Mouse (Mus musculus) liver, adult 2 months (tissue): ENCODE measurements around the gene Zfp882. TPM values are rescaled to one million over a fixed set of nuclear protein-coding genes. Genes with fewer than 3 reads are reported as not detected.

ENCODE experiments used
- DNase-seq: peaks from one replicate; pipeline ENCODE4 v3.0.0-alpha.2; 2011; ENCODE audit warnings: low read depth, low spot score; ENCODE audit errors: extremely low read depth
- H3K27ac ChIP-seq: fragments of 200-500 bp; replicated peaks from 2 replicates; pipeline ENCODE4 v1.5.1; 2012; ENCODE audit warnings: low read depth, mild to moderate bottlenecking, control low read depth, inconsistent platforms, low read length; ENCODE audit not compliant: insufficient read depth
- H3K27me3 ChIP-seq: fragments of 200-500 bp; 2 replicates; pipeline ENCODE4 v1.6.1; 2012; ENCODE audit warnings: mild to moderate bottlenecking, moderate library complexity, low read length, inconsistent platforms; ENCODE audit not compliant: control insufficient read depth, insufficient read depth
- H3K36me3 ChIP-seq: fragments of 200-500 bp; 2 replicates; pipeline ENCODE4 v1.6.1; 2012; ENCODE audit warnings: low read length, inconsistent platforms; ENCODE audit not compliant: control insufficient read depth, insufficient read depth
- H3K4me1 ChIP-seq: fragments of 200-500 bp; 2 replicates; pipeline ENCODE4 v1.6.1; 2011; ENCODE audit warnings: low read length; ENCODE audit not compliant: control insufficient read depth, insufficient read depth
- H3K4me3 ChIP-seq: fragments of 200-500 bp; 2 replicates; pipeline ENCODE4 v1.5.1; 2011; ENCODE audit warnings: low read depth, mild to moderate bottlenecking, control low read depth, low read length, moderate library complexity; ENCODE audit not compliant: insufficient read depth
- H3K79me2 ChIP-seq: fragments of 200-500 bp; 2 replicates; pipeline ENCODE4 v1.6.1; 2012; ENCODE audit warnings: inconsistent platforms, mild to moderate bottlenecking, low read length, moderate library complexity; ENCODE audit not compliant: control insufficient read depth, insufficient read depth
- H3K9ac ChIP-seq: fragments of 200-500 bp; 2 replicates; pipeline ENCODE4 v1.6.1; 2012; ENCODE audit warnings: low read depth, mild to moderate bottlenecking, control low read depth, inconsistent platforms, low read length
- CTCF ChIP-seq: fragments of 200-500 bp; IDR thresholded peaks from 2 replicates; pipeline ENCODE4 v1.5.1; 2011; ENCODE audit warnings: low read depth, low read length, control low read depth
- POLR2A ChIP-seq: fragments of 200-500 bp; IDR thresholded peaks from 2 replicates; pipeline ENCODE4 v1.6.1; 2011; ENCODE audit warnings: low read length, control low read depth; ENCODE audit not compliant: insufficient read depth; ENCODE audit errors: extremely low read depth
- WGBS: fragments of 180-500 bp; shearing (Covaris S2); methylation state at CpG from one replicate; pipeline ENCODE4 v1.1.7; 2018; 5-methylcytosine and 5-hydroxymethylcytosine counted together
- polyA plus RNA-seq: library from polyadenylated mRNA; depleted of rRNA; stranded (reverse); fragments of >200 nt; gene quantifications from 2 replicates; pipeline ENCODE4 v1.2.3, GENCODE M21; 2012; rRNA removed
- total RNA-seq: library from RNA; depleted of rRNA; stranded (reverse); fragments of >200 nt; gene quantifications from 2 replicates; pipeline ENCODE4 v1.2.3, GENCODE M21; 2014; rRNA removed

The Zfp882 gene
- total and polyA plus RNA-seq, 2 experiments, result 0.16 to 3.4 TPM

GRCm38 (mm10) chr8:71960483-71960882, 52.1 kb downstream of the Zfp882 start:
- H3K79me2 ChIP-seq, result peaks cover 18% of the 10 kb centered on the region; the same call in 1 of the 2 replicates
- peaks cover 2% of the 10 kb centered on the region for H3K36me3 ChIP-seq
- TF ChIP-seq CTCF, result no peak
- TF ChIP-seq POLR2A, result no peak
- peaks cover 7% of the 10 kb centered on the region for H3K4me1 ChIP-seq
- H3K27ac ChIP-seq, result no peak overlapping the region
- H3K27me3 ChIP-seq, result no peaks in the 10 kb centered on the region
- DNase-seq, result peak; percentile 59
- no peak overlapping the region for H3K4me3 ChIP-seq
- no peak overlapping the region for H3K9ac ChIP-seq

DNA sequence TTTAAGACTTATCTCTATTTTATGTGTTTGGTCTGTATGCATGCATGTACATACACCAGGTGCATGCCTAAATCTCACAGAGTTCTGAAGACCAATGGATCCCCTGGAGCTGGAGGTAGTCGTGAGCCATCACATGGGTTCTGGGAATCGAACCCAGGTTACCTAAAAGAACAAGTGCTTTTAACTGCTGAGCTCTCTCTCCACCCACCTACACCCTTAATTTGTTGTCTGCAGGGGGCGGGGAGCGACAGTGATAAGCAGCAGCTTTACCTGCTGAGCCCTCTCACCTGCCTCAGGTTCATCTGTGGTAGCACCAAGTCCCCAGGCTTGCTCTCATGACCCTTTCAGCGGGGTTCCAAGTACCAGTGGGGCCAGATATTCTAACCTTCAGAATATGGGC, 53.4 kb downstream of the Zfp882 start:
- 93% methylated on average over 5 of the region's 5 CpGs for WGBS
- TF ChIP-seq POLR2A (no peak), CTCF (no peak)

DNA sequence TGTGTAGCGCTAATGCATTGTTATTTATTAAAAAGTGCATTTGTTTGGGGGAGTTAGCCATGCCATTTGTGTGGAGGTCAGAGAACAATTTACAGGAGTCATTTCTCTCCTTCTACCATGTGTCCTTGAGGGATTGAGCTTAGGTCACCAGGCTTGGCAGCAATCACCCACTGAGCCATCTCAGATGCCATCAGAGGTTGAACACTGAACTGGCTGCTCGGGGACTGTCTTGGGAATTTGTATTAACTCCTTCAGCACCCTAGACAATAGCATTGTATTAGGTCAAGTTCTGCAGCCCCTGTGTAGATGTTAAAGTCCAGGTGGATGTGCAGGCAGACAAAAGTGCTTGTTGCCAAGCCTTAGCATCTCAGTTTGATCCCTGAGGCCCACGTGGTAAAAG, 55.6 kb downstream of the Zfp882 start:
- H3K79me2 ChIP-seq, result peaks cover 18% of the 10 kb centered on the region; the same call in 1 of the 2 replicates
- H3K27ac ChIP-seq, result no peak overlapping the region
- H3K9ac ChIP-seq, result no peak overlapping the region
- H3K27me3 ChIP-seq, result no peaks in the 10 kb centered on the region
- H3K4me3 ChIP-seq, result no peak overlapping the region
- no peak for TF ChIP-seq CTCF
- TF ChIP-seq POLR2A, result no peak
- WGBS, result 76% methylated on average over 3 of the region's 3 CpGs
- peaks cover 7% of the 10 kb centered on the region for H3K4me1 ChIP-seq
- no peak for DNase-seq
- peaks cover 31% of the 10 kb centered on the region for H3K36me3 ChIP-seq

More for the DNA sequence above, 53.4 kb downstream of the Zfp882 start:
- Histone ChIP-seq H3K4me1 (peaks cover 7% of the 10 kb centered on the region), H3K27me3 (no peaks in the 10 kb centered on the region), H3K9ac (no peak overlapping the region), H3K36me3 (peaks cover 12% of the 10 kb centered on the region), H3K27ac (no peak overlapping the region), H3K79me2 (peaks cover 18% of the 10 kb centered on the region; the same call in 1 of the 2 replicates), H3K4me3 (no peak overlapping the region)
- no peak for DNase-seq

GRCm38 (mm10) chr8:71965166-71965565, 56.8 kb downstream of the Zfp882 start:
- no peak for DNase-seq
- no peaks in the 10 kb centered on the region for H3K27me3 ChIP-seq
- no peak overlapping the region for H3K4me3 ChIP-seq
- H3K27ac ChIP-seq, result no peak overlapping the region
- WGBS, result 96% methylated on average over 2 of the region's 2 CpGs
- no peak overlapping the region for H3K9ac ChIP-seq
- H3K4me1 ChIP-seq, result peaks cover 4% of the 10 kb centered on the region
- peaks cover 14% of the 10 kb centered on the region; the same call in 1 of the 2 replicates for H3K79me2 ChIP-seq
- no peak for TF ChIP-seq POLR2A
- TF ChIP-seq CTCF, result no peak
- peaks cover 32% of the 10 kb centered on the region for H3K36me3 ChIP-seq

Other genes with a start within 250 kb of the Zfp882 start
- gene Unc13a, start 236.9 kb upstream of the Zfp882 start, total RNA-seq, result 0.09 and 0.20 TPM in 2 replicates
- gene Unc13a, start 236.9 kb upstream of the Zfp882 start, polyA plus RNA-seq, result 0.15 and 0.72 TPM in 2 replicates
- gene Jak3, start 232.3 kb upstream of the Zfp882 start, total RNA-seq, result 4.0 and 4.6 TPM in 2 replicates
- gene Jak3, start 232.3 kb upstream of the Zfp882 start, polyA plus RNA-seq, result 5.7 and 7.9 TPM in 2 replicates
- 0.74 and 1.1 TPM in 2 replicates for gene Insl3, start 219.4 kb upstream of the Zfp882 start, total RNA-seq
- gene Insl3, start 219.4 kb upstream of the Zfp882 start, polyA plus RNA-seq, result 4.9 and 8.2 TPM in 2 replicates
- 0.92 and 1.3 TPM in 2 replicates for gene B3gnt3, start 206.8 kb upstream of the Zfp882 start, total RNA-seq
- gene B3gnt3, start 206.8 kb upstream of the Zfp882 start, polyA plus RNA-seq, result 1.5 and 2.6 TPM in 2 replicates
- gene Fcho1, start 182.9 kb upstream of the Zfp882 start, total RNA-seq, result 0.18 and 0.87 TPM in 2 replicates
- 0.44 and 2.8 TPM in 2 replicates for gene Fcho1, start 182.9 kb upstream of the Zfp882 start, polyA plus RNA-seq
- gene Zfp709, start 26.6 kb upstream of the Zfp882 start, total RNA-seq, result 3.1 and 3.3 TPM in 2 replicates
- 0.18 and 0.46 TPM in 2 replicates for gene Zfp709, start 26.6 kb upstream of the Zfp882 start, polyA plus RNA-seq
- gene Zfp617, start within 50 bp of the Zfp882 start, total RNA-seq, result 12.7 and 16.9 TPM in 2 replicates
- 1.7 and 2.0 TPM in 2 replicates for gene Zfp617, start within 50 bp of the Zfp882 start, polyA plus RNA-seq
- gene Zfp961, start 42.4 kb downstream of the Zfp882 start, total RNA-seq, result 5.8 and 7.5 TPM in 2 replicates
- gene Zfp961, start 42.4 kb downstream of the Zfp882 start, polyA plus RNA-seq, result 2.7 and 3.8 TPM in 2 replicates
- 0.74 TPM in 2 replicates for gene Cyp4f18, start 101.0 kb downstream of the Zfp882 start, total RNA-seq
- gene Cyp4f18, start 101.0 kb downstream of the Zfp882 start, polyA plus RNA-seq, result 0.36 and 1.2 TPM in 2 replicates
- gene Olfr372, start 132.6 kb downstream of the Zfp882 start, total RNA-seq, result not detected in 2 replicates
- not detected in 2 replicates for gene Olfr372, start 132.6 kb downstream of the Zfp882 start, polyA plus RNA-seq
- not detected in 2 replicates for gene Olfr373, start 174.6 kb downstream of the Zfp882 start, total RNA-seq
- gene Olfr373, start 174.6 kb downstream of the Zfp882 start, polyA plus RNA-seq, result not detected in 2 replicates
- gene Olfr374, start 198.4 kb downstream of the Zfp882 start, total RNA-seq, result not detected in 2 replicates
- gene Olfr374, start 198.4 kb downstream of the Zfp882 start, polyA plus RNA-seq, result not detected in 2 replicates
- gene Tpm4, start 226.4 kb downstream of the Zfp882 start, total RNA-seq, result 23.8 and 26.7 TPM in 2 replicates
- gene Tpm4, start 226.4 kb downstream of the Zfp882 start, polyA plus RNA-seq, result 6.9 and 10.1 TPM in 2 replicates